Mouse (Mus musculus): ENCODE data around the gene Cdh20. TPM values are rescaled to one million over a fixed set of nuclear protein-coding genes. Genes with fewer than 3 reads are reported as not detected.

Cdh20 gene
- polyA plus RNA-seq (2011; ENCODE audit: insufficient read depth, insufficient read length, low read depth, missing spikeins) = not detected in 2 replicates

DNA sequence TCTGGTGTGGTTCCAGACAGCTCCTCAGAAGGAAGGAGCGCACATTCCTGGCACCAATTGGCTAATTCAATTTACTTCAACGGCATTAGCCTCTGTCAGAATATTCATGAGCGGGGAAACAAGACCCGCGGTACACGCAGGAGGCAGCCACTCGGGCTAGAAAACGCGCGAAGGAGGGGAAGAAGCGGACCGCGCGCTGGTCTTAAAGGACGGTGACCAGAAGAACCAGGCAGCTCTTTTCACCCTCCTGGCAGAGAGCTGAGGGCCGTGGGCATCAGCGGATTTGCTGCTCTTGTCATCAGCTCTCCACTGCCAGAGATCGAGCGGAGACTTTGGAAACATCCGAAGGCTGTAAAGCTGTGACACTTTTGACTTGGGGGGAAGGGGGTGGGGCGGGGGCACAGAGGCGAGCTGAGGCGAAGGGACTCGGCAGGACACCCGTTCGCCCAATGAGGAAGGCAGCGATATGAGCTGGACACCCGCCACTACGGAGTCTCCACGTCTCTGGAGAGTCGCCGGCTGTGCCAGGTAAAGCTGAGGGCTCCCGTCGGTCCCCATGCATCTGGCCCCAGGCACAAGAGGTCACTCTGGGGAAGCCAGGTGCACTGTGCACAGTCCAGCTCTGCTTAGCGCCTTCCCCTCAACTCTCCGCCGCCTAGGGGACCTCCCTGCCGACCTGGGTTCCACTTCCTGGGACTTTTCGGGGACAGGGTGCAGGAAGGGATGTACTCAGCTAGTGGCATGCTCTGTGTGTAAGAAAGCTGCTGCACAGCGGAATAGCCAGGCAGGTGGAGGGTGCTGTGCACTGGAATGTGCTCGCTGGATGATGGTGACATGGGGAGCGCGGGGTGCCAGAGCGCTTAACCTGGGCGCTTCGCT lies at the start of gene Cdh20:
Gene Cdh20 (plus strand): TSS at position 159 of the 879 bp plus-strand sequence.
- no peaks in the 10 kb centered on the region for H3K4me1 ChIP-seq (ENCODE audit: control insufficient read depth, insufficient read depth, low read length)
- TF ChIP-seq POLR2A (IDR thresholded peaks at IDR 0.05; ENCODE audit: insufficient read depth, low read length) = no peak
- no peak for TF ChIP-seq EP300 (IDR thresholded peaks at IDR 0.05; ENCODE audit: insufficient read depth, low read depth, low read length)
- no peak for TF ChIP-seq CTCF (IDR thresholded peaks at IDR 0.05; ENCODE audit: low read depth, low read length)
- no peak within 1 kb of the TSS for H3K27ac ChIP-seq (ENCODE audit: insufficient read depth, low read length)
- peaks cover 7% of the 10 kb centered on the region for H3K27me3 ChIP-seq (ENCODE audit: control insufficient read depth, insufficient read depth, low read length, poor library complexity, severe bottlenecking)
- no peak within 1 kb of the TSS for H3K9ac ChIP-seq (ENCODE audit: low read depth, poor library complexity, severe bottlenecking)
- H3K36me3 ChIP-seq (ENCODE audit: control insufficient read depth, insufficient read depth, low read length, poor library complexity, severe bottlenecking) = no peaks in the 10 kb centered on the region
- peak within 1 kb of the TSS; percentile 58 for H3K4me3 ChIP-seq (ENCODE audit: low read depth, low read length)
- H3K9me3 ChIP-seq (replicated peaks; ENCODE audit: control insufficient read depth, insufficient read depth, low read length, poor library complexity, severe bottlenecking) = no peaks in the 10 kb centered on the region

DNA sequence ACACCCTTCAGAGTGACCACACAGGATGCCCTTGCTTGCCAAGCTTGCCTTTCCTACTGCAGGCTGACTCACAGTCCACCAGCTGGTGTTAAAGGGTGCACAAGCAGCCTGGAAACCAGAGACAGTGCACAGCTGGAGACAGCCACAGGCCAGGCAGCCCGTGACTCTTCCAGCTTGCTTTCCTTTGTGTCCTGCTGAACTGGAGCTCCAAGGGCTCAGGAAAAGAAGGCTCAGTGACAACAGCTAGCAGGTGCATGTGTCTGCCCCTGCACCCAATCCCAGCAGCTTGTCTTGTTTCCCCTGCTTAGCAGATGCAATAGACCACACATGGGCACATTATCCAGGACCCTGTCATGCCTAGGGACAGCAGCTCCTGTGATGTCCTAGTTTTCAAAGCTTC lies 21.5 kb upstream of the Cdh20 start:
- H3K9me3 ChIP-seq (replicated peaks; ENCODE audit: control insufficient read depth, insufficient read depth, low read length, poor library complexity, severe bottlenecking) = no peaks in the 10 kb centered on the region
- no peak overlapping the region for H3K27ac ChIP-seq (ENCODE audit: insufficient read depth, low read length)
- no peaks in the 10 kb centered on the region for H3K27me3 ChIP-seq (ENCODE audit: control insufficient read depth, insufficient read depth, low read length, poor library complexity, severe bottlenecking)
- no peaks in the 10 kb centered on the region for H3K4me1 ChIP-seq (ENCODE audit: control insufficient read depth, insufficient read depth, low read length)
- TF ChIP-seq POLR2A (IDR thresholded peaks at IDR 0.05; ENCODE audit: insufficient read depth, low read length) = no peak
- TF ChIP-seq EP300 (IDR thresholded peaks at IDR 0.05; ENCODE audit: insufficient read depth, low read depth, low read length) = no peak
- TF ChIP-seq CTCF (IDR thresholded peaks at IDR 0.05; ENCODE audit: low read depth, low read length) = no peak
- H3K4me3 ChIP-seq (ENCODE audit: low read depth, low read length) = no peak overlapping the region
- no peaks in the 10 kb centered on the region for H3K36me3 ChIP-seq (ENCODE audit: control insufficient read depth, insufficient read depth, low read length, poor library complexity, severe bottlenecking)
- no peak overlapping the region for H3K9ac ChIP-seq (ENCODE audit: low read depth, poor library complexity, severe bottlenecking)

DNA sequence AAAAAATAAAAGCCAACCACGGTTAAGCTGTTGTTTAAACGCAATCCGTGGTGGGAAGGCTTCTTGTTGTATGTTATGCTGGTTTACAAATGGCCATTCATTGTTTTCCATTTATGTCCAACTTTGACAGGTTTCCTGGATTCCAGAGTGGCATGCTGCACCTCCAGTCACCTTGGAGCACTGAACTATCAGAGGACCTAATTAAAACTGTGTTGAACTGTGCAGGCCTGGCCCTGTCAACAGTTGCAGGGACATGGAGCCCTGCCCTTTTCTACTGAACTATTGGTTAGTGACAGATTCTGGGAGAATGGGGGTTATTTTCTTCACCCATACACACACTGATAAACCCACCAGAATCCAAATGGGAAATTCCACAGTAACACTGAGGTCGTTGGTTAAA lies 20.9 kb upstream of the Cdh20 start:
- Histone ChIP-seq H3K27ac (ENCODE audit: insufficient read depth, low read length) (no peak overlapping the region), H3K4me3 (ENCODE audit: low read depth, low read length) (no peak overlapping the region), H3K36me3 (ENCODE audit: control insufficient read depth, insufficient read depth, low read length, poor library complexity, severe bottlenecking) (no peaks in the 10 kb centered on the region), H3K9me3 (replicated peaks; ENCODE audit: control insufficient read depth, insufficient read depth, low read length, poor library complexity, severe bottlenecking) (no peaks in the 10 kb centered on the region), H3K4me1 (ENCODE audit: control insufficient read depth, insufficient read depth, low read length) (no peaks in the 10 kb centered on the region), H3K9ac (ENCODE audit: low read depth, poor library complexity, severe bottlenecking) (no peak overlapping the region), H3K27me3 (ENCODE audit: control insufficient read depth, insufficient read depth, low read length, poor library complexity, severe bottlenecking) (no peaks in the 10 kb centered on the region)
- TF ChIP-seq CTCF (IDR thresholded peaks at IDR 0.05; ENCODE audit: low read depth, low read length) (no peak), POLR2A (IDR thresholded peaks at IDR 0.05; ENCODE audit: insufficient read depth, low read length) (no peak), EP300 (IDR thresholded peaks at IDR 0.05; ENCODE audit: insufficient read depth, low read depth, low read length) (no peak)

DNA sequence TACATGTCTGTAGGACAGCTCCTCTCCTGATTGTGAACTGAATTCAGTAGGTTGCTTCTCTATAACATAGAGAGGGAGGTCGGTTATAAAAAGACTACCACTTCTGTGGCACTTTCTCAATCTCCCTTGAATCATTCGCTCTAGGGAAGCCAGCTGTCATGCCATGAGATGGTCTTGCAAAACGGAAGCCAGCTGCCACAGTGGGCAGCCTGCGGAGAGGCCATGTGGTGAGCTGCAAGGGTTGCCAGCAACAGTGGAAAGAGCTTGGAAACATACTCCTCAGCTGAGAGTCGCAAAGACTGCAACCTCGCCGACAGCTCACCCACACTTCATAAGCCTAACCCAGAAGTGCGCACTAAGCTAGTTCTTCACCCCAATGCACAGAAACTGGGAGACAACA lies 13.8 kb upstream of the Cdh20 start:
- H3K9ac ChIP-seq (ENCODE audit: low read depth, poor library complexity, severe bottlenecking) = no peak overlapping the region
- no peaks in the 10 kb centered on the region for H3K9me3 ChIP-seq (replicated peaks; ENCODE audit: control insufficient read depth, insufficient read depth, low read length, poor library complexity, severe bottlenecking)
- H3K27ac ChIP-seq (ENCODE audit: insufficient read depth, low read length) = no peak overlapping the region
- no peaks in the 10 kb centered on the region for H3K36me3 ChIP-seq (ENCODE audit: control insufficient read depth, insufficient read depth, low read length, poor library complexity, severe bottlenecking)
- H3K27me3 ChIP-seq (ENCODE audit: control insufficient read depth, insufficient read depth, low read length, poor library complexity, severe bottlenecking) = no peaks in the 10 kb centered on the region
- H3K4me3 ChIP-seq (ENCODE audit: low read depth, low read length) = no peak overlapping the region
- no peaks in the 10 kb centered on the region for H3K4me1 ChIP-seq (ENCODE audit: control insufficient read depth, insufficient read depth, low read length)
- TF ChIP-seq CTCF (IDR thresholded peaks at IDR 0.05; ENCODE audit: low read depth, low read length) = no peak
- TF ChIP-seq POLR2A (IDR thresholded peaks at IDR 0.05; ENCODE audit: insufficient read depth, low read length) = no peak
- TF ChIP-seq EP300 (IDR thresholded peaks at IDR 0.05; ENCODE audit: insufficient read depth, low read depth, low read length) = no peak

DNA sequence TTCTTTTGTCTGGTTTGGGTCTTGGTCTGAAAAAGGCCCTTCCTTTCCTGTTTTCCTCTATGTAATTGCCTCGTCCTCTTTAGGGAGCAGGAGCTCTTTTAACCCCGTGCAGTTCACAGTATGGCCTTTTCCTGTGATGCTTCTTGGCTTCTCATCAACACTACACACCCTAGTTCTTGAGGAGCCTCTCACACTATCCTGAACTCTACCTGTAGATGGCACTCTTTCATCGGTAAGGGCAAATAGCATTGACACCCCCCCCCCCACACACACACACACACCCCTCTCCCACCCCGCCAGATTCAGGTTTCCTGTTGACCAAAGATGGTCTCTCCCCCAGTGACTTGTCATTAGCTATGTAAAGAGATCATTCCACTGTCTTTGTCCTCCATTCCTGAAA lies 12.4 kb upstream of the Cdh20 start:
- H3K9ac ChIP-seq (ENCODE audit: low read depth, poor library complexity, severe bottlenecking) = no peak overlapping the region
- H3K27ac ChIP-seq (ENCODE audit: insufficient read depth, low read length) = no peak overlapping the region
- H3K9me3 ChIP-seq (replicated peaks; ENCODE audit: control insufficient read depth, insufficient read depth, low read length, poor library complexity, severe bottlenecking) = no peaks in the 10 kb centered on the region
- H3K27me3 ChIP-seq (ENCODE audit: control insufficient read depth, insufficient read depth, low read length, poor library complexity, severe bottlenecking) = no peaks in the 10 kb centered on the region
- TF ChIP-seq CTCF (IDR thresholded peaks at IDR 0.05; ENCODE audit: low read depth, low read length) (no peak), POLR2A (IDR thresholded peaks at IDR 0.05; ENCODE audit: insufficient read depth, low read length) (no peak), EP300 (IDR thresholded peaks at IDR 0.05; ENCODE audit: insufficient read depth, low read depth, low read length) (no peak)
- H3K36me3 ChIP-seq (ENCODE audit: control insufficient read depth, insufficient read depth, low read length, poor library complexity, severe bottlenecking) = no peaks in the 10 kb centered on the region
- no peak overlapping the region for H3K4me3 ChIP-seq (ENCODE audit: low read depth, low read length)
- no peaks in the 10 kb centered on the region for H3K4me1 ChIP-seq (ENCODE audit: control insufficient read depth, insufficient read depth, low read length)

DNA sequence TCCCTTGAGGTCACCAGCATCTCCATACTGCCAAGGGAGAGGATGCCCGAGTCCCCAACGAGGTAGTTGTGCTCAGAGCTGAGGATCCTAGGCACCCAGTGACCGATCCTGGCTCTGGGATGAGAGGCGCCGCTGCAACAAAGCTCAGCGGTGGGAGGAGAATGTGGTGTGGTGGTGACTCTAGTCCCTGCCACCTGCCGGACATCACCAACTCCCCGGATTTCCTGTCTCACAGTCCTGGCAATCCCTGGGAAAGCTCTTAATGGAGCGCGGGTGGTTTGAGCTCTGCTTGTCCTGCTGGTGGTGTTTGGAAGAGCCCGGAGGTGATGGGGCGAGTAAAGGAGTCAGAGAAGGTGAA lies 900 bp downstream of the Cdh20 start:
- H3K27me3 ChIP-seq (ENCODE audit: control insufficient read depth, insufficient read depth, low read length, poor library complexity, severe bottlenecking) = peaks cover 7% of the 10 kb centered on the region
- H3K27ac ChIP-seq (ENCODE audit: insufficient read depth, low read length) = no peak overlapping the region
- TF ChIP-seq POLR2A (IDR thresholded peaks at IDR 0.05; ENCODE audit: insufficient read depth, low read length) (no peak), EP300 (IDR thresholded peaks at IDR 0.05; ENCODE audit: insufficient read depth, low read depth, low read length) (no peak), CTCF (IDR thresholded peaks at IDR 0.05; ENCODE audit: low read depth, low read length) (no peak)
- H3K4me1 ChIP-seq (ENCODE audit: control insufficient read depth, insufficient read depth, low read length) = no peaks in the 10 kb centered on the region
- H3K9me3 ChIP-seq (replicated peaks; ENCODE audit: control insufficient read depth, insufficient read depth, low read length, poor library complexity, severe bottlenecking) = no peaks in the 10 kb centered on the region
- H3K36me3 ChIP-seq (ENCODE audit: control insufficient read depth, insufficient read depth, low read length, poor library complexity, severe bottlenecking) = no peaks in the 10 kb centered on the region
- H3K9ac ChIP-seq (ENCODE audit: low read depth, poor library complexity, severe bottlenecking) = no peak overlapping the region
- peak overlapping the region; percentile 58 for H3K4me3 ChIP-seq (ENCODE audit: low read depth, low read length)
